Mouse (Mus musculus): ENCODE measurements around the gene Prkar1b. TPM values are rescaled to one million over a fixed set of nuclear protein-coding genes. Genes with fewer than 3 reads are reported as not detected.
A peak's percentile ranks its signal among the peaks of the same experiment; 100 is the strongest.

Gene Prkar1b
- polyA plus RNA-seq, 2 experiments = 0.44 to 0.73 TPM

- DNase-seq (ENCODE audit: low read depth in 3 of 3, low spot score in 3 of 3) (no peak), ATAC-seq (ENCODE audit: insufficient read depth) (no peak)
- no peaks in the 10 kb centered on the region for H3K4me1 ChIP-seq (replicated peaks; ENCODE audit: control insufficient read depth in 2 of 2, insufficient read depth in 2 of 2, low read length in 1 of 2)
- H3K36me3 ChIP-seq (replicated peaks; ENCODE audit: control insufficient read depth, insufficient read depth, low read depth) = no peaks in the 10 kb centered on the region
- H3K4me2 ChIP-seq (ENCODE audit: low read depth) = no peak overlapping the region
- TF ChIP-seq EP300 (IDR thresholded peaks at IDR 0.05; ENCODE audit: low read depth) (no peak), CTCF (IDR thresholded peaks at IDR 0.05; ENCODE audit: low read depth) (no peak)
- no peak overlapping the region for H3K9ac ChIP-seq (replicated peaks)
- H3K4me3 ChIP-seq (ENCODE audit: insufficient read depth in 1 of 2, low read depth in 2 of 2, low read length in 2 of 2) = no peak overlapping the region
- 61% methylated on average over 15 of the region's 15 CpGs for WGBS (ENCODE audit: insufficient replicate concordance)
- H3K9me3 ChIP-seq (ENCODE audit: control insufficient read depth, low read length) = no peaks in the 10 kb centered on the region
- H3K27ac ChIP-seq = no peak overlapping the region
- no peaks in the 10 kb centered on the region for H3K27me3 ChIP-seq (ENCODE audit: control insufficient read depth, insufficient read depth, low read length)
Observed at GRCm38 (mm10) chr5:139027603-139028002, 122.2 kb downstream of the Prkar1b start.

- WGBS (ENCODE audit: insufficient replicate concordance) = 31% methylated on average over 12 of the region's 12 CpGs
- H3K27ac ChIP-seq = no peak overlapping the region
- ATAC-seq (ENCODE audit: insufficient read depth) = no peak
Observed at GRCm38 (mm10) chr5:139024351-139025105, 125.3 kb downstream of the Prkar1b start.

DNA sequence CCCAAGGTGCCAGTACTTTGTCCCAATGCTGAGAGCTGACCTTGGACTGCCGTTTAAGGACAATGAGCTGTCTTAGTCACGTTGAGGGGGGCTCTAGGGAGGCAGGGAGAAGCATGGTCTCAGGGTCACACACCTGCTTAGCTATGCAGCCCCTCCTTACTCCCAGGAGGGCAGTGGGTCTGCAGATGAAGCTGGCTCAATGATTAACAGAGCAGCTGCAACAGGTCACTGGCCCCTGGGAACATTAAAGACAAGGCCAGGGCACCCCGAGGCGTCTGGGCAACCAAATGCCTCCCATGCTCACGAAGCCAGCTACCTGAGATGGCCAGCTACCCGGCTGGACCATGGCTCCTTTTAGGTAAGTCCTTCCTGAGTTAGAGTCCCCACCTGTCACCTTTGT, 129.2 kb downstream of the Prkar1b start:
- Histone ChIP-seq H3K9ac (replicated peaks) (no peak overlapping the region), H3K4me3 (ENCODE audit: insufficient read depth in 1 of 2, low read depth in 2 of 2, low read length in 2 of 2) (no peak overlapping the region), H3K27me3 (ENCODE audit: control insufficient read depth, insufficient read depth, low read length) (no peaks in the 10 kb centered on the region), H3K4me1 (replicated peaks; ENCODE audit: control insufficient read depth in 2 of 2, insufficient read depth in 2 of 2, low read length in 1 of 2) (peaks cover 0 to 9% of the 10 kb centered on the region in 2 experiments; a peak in 1 of 4 replicates), H3K27ac (no peak overlapping the region), H3K36me3 (replicated peaks; ENCODE audit: control insufficient read depth, insufficient read depth, low read depth) (no peaks in the 10 kb centered on the region), H3K9me3 (ENCODE audit: control insufficient read depth, low read length) (no peaks in the 10 kb centered on the region), H3K4me2 (ENCODE audit: low read depth) (no peak overlapping the region)
- no peak for TF ChIP-seq CTCF (IDR thresholded peaks at IDR 0.05; ENCODE audit: low read depth)
- TF ChIP-seq EP300 (IDR thresholded peaks at IDR 0.05; ENCODE audit: low read depth) = no peak
- ATAC-seq (ENCODE audit: insufficient read depth) = no peak
- WGBS (ENCODE audit: insufficient replicate concordance) = 56% methylated on average over 6 of the region's 6 CpGs
- no peak for DNase-seq (ENCODE audit: low read depth in 3 of 3, low spot score in 3 of 3)

More at GRCm38 (mm10) chr5:139024351-139025105, 125.3 kb downstream of the Prkar1b start:
- no peaks in the 10 kb centered on the region for H3K36me3 ChIP-seq (replicated peaks; ENCODE audit: control insufficient read depth, insufficient read depth, low read depth)
- 0 out of 4 replicates have a peak, but pooled peaks cover 0 to 1% of the 10 kb centered on the region in 2 experiments for H3K4me1 ChIP-seq (replicated peaks; ENCODE audit: control insufficient read depth in 2 of 2, insufficient read depth in 2 of 2, low read length in 1 of 2)
- TF ChIP-seq CTCF (IDR thresholded peaks at IDR 0.05; ENCODE audit: low read depth) = 0 out of 2 replicates have a peak, but pooled peaks have one; percentile 20
- no peak for TF ChIP-seq EP300 (IDR thresholded peaks at IDR 0.05; ENCODE audit: low read depth)
- no peaks in the 10 kb centered on the region for H3K9me3 ChIP-seq (ENCODE audit: control insufficient read depth, low read length)
- H3K4me2 ChIP-seq (ENCODE audit: low read depth) = no peak overlapping the region
- no peaks in the 10 kb centered on the region for H3K27me3 ChIP-seq (ENCODE audit: control insufficient read depth, insufficient read depth, low read length)
- H3K9ac ChIP-seq (replicated peaks) = no peak overlapping the region
- no peak overlapping the region for H3K4me3 ChIP-seq (ENCODE audit: insufficient read depth in 1 of 2, low read depth in 2 of 2, low read length in 2 of 2)
- peak in 2 of 3 experiments; percentile 15 to 19 for DNase-seq (ENCODE audit: low read depth in 3 of 3, low spot score in 3 of 3)

- peak in 1 of 3 experiments; percentile 14 for DNase-seq (ENCODE audit: low read depth in 3 of 3, low spot score in 3 of 3)
- Histone ChIP-seq H3K27ac (no peak overlapping the region), H3K36me3 (replicated peaks; ENCODE audit: control insufficient read depth, insufficient read depth, low read depth) (no peaks in the 10 kb centered on the region), H3K9me3 (ENCODE audit: control insufficient read depth, low read length) (no peaks in the 10 kb centered on the region), H3K27me3 (ENCODE audit: control insufficient read depth, insufficient read depth, low read length) (no peaks in the 10 kb centered on the region), H3K4me1 (replicated peaks; ENCODE audit: control insufficient read depth in 2 of 2, insufficient read depth in 2 of 2, low read length in 1 of 2) (peaks cover 0 to 9% of the 10 kb centered on the region in 2 experiments; a peak in 1 of 4 replicates), H3K9ac (replicated peaks) (no peak overlapping the region), H3K4me2 (ENCODE audit: low read depth) (no peak overlapping the region), H3K4me3 (ENCODE audit: insufficient read depth in 1 of 2, low read depth in 2 of 2, low read length in 2 of 2) (no peak overlapping the region)
- ATAC-seq (ENCODE audit: insufficient read depth) = peak; percentile 53; the same call in 1 of the 2 replicates
- no peak for TF ChIP-seq EP300 (IDR thresholded peaks at IDR 0.05; ENCODE audit: low read depth)
- no peak for TF ChIP-seq CTCF (IDR thresholded peaks at IDR 0.05; ENCODE audit: low read depth)
- WGBS (ENCODE audit: insufficient replicate concordance) = 51% methylated on average over 15 of the region's 15 CpGs
Observed at GRCm38 (mm10) chr5:139017371-139018124, 132.3 kb downstream of the Prkar1b start.

GRCm38 (mm10) chr5:139015097-139015496, 134.7 kb downstream of the Prkar1b start:
- no peaks in the 10 kb centered on the region for H3K9me3 ChIP-seq (ENCODE audit: control insufficient read depth, low read length)
- H3K27me3 ChIP-seq (ENCODE audit: control insufficient read depth, insufficient read depth, low read length) = no peaks in the 10 kb centered on the region
- no peaks in the 10 kb centered on the region for H3K36me3 ChIP-seq (replicated peaks; ENCODE audit: control insufficient read depth, insufficient read depth, low read depth)
- peak; percentile 57 for ATAC-seq (ENCODE audit: insufficient read depth)
- H3K4me2 ChIP-seq (ENCODE audit: low read depth) = no peak overlapping the region
- WGBS (ENCODE audit: insufficient replicate concordance) = 45% methylated on average over 3 of the region's 3 CpGs
- DNase-seq (ENCODE audit: low read depth in 3 of 3, low spot score in 3 of 3) = no peak
- peaks cover 0 to 8% of the 10 kb centered on the region in 2 experiments; a peak in 1 of 4 replicates for H3K4me1 ChIP-seq (replicated peaks; ENCODE audit: control insufficient read depth in 2 of 2, insufficient read depth in 2 of 2, low read length in 1 of 2)
- TF ChIP-seq CTCF (IDR thresholded peaks at IDR 0.05; ENCODE audit: low read depth) = no peak
- no peak for TF ChIP-seq EP300 (IDR thresholded peaks at IDR 0.05; ENCODE audit: low read depth)
- no peak overlapping the region for H3K27ac ChIP-seq
- H3K9ac ChIP-seq (replicated peaks) = no peak overlapping the region
- H3K4me3 ChIP-seq (ENCODE audit: insufficient read depth in 1 of 2, low read depth in 2 of 2, low read length in 2 of 2) = no peak overlapping the region
